Mouse (Mus musculus) urinary bladder, postnatal 25 days (tissue): Measurements from ENCODE around the gene Acadl.

Source experiments
- DNase-seq: peaks from one replicate; pipeline ENCODE4 v3.0.0; 2022; ENCODE audit warnings: low spot score

The Acadl gene

GRCm38 (mm10) chr1:66839135-66839534 is 23.9 kb downstream of the Acadl start:
- DNase-seq: no peak

DNA sequence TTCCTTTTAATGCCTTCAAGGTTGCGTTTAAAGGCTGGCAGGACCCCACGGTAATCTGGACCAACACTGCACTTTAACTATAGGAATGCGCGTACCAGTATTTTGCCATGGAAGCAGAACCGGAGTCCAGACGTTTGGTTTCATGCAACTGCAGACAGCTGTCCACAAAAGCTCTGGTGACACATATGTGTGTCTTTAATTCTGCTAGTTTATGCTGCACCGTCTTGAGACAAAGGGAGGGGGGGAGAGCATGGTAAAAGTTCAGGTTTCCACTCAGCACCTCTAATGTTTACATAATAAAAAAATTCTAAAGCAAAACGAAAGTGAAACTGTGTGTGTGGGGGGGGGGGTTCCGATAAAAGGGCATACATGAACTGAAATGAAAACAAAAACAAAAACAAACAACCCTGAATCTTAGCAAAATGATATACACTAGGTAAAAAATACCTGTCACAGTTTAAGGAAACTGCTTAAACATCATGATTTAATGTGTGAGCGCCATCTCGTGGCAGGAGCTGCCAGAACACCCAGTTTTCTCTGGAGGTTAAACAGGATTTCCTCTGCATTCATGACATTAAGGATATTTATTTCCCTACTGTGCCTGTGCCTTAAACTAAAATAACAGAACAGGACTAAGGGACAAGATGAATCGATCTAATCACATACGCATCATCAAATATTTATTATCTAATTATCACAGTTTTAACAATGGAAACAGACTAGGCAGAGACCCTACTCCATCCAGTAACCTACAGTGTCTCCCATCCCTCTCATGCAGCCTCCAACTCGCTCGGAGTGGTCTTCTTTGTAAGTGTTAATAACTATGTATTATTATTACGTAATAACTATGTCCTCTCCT is 24.7 kb downstream of the Acadl start:
- DNase-seq: peak; percentile 68

DNA sequence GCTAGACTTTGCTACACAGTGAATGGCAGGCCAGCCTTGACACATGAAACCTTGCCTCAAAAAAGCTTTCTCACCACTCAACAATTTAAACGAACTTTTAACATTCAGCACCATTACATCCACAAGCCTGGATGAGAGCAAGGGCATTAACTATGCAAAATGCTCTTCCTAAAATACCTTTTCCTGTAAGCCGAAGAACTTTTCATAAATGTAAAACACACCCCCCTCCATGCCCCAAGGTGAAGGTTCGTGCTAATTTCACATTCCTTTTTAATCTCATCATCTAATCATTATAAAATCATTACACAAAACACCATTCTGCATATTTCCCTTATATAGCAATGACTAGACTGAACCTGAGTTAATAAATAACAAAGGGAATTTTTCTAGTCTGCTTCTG is 25.9 kb downstream of the Acadl start:
- no peak for DNase-seq

DNA sequence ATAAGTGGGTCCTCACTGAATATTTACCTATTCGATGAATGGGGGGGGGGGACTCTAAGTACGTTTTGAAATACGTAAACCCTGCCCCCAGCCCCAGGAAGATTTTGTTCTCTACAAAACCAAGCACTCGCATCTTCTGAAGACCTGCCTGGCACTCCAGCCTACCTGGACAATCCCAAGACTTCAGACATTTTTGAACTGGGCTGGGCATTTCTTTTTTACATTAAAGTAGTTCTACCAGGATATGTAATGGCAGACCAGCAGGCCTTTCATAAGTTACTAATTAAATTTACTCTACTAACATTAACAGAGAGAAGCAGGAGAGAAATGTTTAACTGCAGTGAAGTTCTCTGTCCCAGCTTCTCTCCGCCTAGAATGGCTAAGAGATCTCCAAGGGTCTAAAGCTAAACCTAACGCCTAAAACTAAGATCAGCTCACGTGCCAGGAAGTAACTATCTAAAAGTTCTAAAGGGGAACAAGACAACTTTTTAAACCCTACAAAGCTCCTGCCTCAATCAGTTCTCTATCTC is 30.4 kb downstream of the Acadl start:
- DNase-seq: no peak

GRCm38 (mm10) chr1:66831824-66832600 is 31.1 kb downstream of the Acadl start:
- DNase-seq: no peak

DNA sequence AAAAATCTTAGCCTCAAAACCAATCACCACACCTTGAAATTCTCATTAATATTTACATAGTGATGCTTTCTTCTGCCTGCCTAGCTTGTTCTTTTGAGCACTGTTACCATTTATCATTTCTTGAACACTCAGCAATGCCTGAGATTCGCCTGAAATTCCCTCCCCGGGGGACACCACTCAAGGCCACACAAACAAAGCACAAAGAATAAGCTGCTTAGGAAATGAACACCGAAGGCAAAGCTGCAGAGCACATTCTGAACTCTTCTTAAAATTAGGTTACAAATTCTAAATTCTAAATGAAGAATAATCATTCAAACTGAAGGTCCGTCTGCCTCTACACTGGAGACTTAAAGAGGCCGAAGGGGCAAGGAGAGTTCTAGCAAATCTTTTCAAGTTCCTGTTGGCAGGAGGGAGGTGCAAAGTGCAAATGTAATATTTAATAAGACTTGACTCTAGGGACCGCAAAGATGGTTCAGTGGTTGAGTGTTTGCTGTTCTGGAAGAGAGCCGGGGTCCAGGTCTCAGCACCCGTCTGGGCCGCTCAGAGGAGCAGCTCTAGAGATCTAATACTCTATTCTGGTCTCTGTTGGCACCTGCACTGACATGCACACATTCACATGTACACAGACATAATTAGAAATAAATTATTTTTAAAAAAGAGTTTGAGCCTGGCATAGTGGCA is 33.5 kb downstream of the Acadl start:
- DNase-seq: no peak

DNA sequence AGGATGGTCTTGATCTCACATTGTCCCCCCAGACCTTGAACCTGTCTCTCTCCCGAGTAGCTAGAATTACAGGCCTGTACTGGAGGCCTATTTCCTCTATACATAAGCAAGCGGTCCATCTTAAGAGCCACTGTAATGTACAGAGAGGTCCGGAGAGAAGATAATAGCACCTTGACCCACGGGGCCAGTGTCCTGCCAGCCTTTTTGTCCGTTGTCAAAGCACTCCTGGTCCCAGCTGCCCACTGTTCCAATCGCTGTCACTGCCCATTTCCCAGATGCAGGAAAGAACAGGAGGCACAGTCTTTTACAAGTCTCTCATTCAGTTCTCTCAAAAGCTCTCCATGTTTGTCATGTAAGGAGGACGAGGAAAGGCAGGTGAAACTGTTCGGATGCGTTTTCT is 41.1 kb downstream of the Acadl start:
- DNase-seq: no peak

- DNase-seq: no peak
These were observed 42.8 kb downstream of the Acadl start for GRCm38 (mm10) chr1:66820241-66820640.

GRCm38 (mm10) chr1:66817865-66818315 is 45.2 kb downstream of the Acadl start:
- no peak for DNase-seq

- peak; percentile 93 for DNase-seq
These were observed 45.6 kb downstream of the Acadl start, which contains the start of gene Kansl1l for GRCm38 (mm10) chr1:66817453-66817839. Kansl1l (minus strand) TSS chr1:66817562.

DNA sequence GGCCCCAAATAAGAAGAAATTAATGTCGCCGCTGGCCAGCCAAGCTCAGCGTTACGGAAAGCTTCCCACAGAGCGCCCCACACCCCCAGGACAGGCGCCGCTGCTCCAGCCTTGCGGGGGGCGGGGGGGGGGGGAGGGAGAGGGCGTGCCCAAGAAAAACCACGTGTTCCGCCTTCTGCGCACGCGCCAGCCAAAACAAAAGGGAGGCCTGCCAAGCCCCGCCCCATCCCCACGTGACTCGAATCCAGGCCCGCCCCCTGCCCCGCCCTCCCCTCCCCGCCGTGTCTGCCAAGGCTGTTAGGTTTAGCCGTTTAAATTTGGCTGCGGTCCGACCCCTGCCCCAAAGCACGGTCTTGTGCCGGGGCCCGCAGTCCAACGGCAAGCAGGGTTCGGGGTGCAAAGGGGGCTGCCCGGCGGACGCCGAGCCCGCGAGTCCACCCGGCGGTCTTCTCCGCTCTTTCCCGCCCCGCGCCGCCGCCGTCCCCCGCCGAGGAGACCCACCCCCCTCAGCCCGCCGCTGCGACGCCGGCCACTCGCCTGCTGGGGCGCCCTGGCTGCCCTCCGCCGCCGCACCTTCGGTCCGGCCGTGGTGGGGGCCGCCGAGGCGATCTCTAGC is 46.1 kb downstream of the Acadl start:
- DNase-seq: peak; percentile 95

DNA sequence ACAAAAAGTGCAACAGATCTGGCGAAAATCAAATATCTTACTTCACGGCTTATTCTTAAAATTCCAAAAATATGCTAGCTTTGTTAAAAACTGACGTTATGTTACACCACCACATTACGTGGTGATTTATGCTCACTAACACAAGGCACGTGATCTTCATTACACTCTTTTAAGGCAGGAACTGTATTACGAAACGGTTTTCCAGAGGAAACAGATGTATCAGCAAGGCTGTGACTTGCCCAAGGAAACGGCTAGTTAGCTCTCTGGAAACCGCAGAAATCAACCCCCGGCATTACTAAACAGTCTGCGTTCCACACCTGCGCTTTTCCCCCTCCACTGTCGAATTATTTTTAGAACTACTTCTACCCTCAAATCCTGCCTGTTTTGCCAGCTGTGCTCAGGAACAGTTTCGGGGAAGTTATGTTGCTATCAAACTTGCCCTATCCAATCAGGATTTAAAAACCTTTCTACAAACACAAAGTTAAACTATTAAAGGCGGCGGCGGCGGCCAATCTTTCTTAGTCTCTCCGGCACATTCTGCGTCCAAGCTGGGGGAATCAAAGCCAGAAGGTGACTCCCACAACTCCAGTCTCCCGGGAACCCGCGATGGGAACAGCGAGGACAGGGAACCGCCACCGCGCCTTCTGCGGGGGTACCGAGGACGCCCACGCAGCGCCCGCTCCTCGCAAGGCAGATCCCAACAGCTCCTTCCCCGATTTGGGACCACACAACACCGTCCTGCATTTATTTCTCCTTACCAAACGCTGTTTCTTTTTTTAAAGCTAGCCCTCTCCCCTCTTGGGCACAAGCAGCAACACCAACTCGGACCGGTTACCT is 46.9 kb downstream of the Acadl start:
- DNase-seq: peak; percentile 40

- no peak for DNase-seq
These were observed 48.3 kb downstream of the Acadl start for GRCm38 (mm10) chr1:66814756-66815155.

- DNase-seq: no peak
These were observed 49.9 kb downstream of the Acadl start for GRCm38 (mm10) chr1:66813191-66813590.

- no peak for DNase-seq
These were observed 56.3 kb downstream of the Acadl start for GRCm38 (mm10) chr1:66806821-66807220.

GRCm38 (mm10) chr1:66805408-66805807 is 57.7 kb downstream of the Acadl start:
- no peak for DNase-seq

GRCm38 (mm10) chr1:66804710-66805109 is 58.4 kb downstream of the Acadl start:
- DNase-seq: no peak

DNA sequence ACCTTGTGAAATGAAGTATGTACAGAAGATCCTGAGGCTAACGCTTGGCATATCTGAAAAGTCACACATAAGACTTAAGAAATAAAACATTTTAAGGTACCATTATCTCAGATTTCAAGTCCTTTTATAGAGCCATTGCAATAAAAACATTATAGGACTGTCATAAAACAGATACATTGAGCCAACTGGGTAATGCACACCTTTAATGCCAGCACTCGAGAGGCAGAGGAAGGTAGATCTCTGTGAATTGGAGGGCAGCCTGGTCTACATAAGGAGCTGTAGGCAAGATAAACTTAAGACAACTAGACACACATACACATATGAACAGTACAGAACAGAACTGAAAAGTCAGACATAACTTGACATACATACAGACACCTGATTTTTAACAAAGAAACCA is 65.1 kb downstream of the Acadl start:
- DNase-seq: no peak

DNA sequence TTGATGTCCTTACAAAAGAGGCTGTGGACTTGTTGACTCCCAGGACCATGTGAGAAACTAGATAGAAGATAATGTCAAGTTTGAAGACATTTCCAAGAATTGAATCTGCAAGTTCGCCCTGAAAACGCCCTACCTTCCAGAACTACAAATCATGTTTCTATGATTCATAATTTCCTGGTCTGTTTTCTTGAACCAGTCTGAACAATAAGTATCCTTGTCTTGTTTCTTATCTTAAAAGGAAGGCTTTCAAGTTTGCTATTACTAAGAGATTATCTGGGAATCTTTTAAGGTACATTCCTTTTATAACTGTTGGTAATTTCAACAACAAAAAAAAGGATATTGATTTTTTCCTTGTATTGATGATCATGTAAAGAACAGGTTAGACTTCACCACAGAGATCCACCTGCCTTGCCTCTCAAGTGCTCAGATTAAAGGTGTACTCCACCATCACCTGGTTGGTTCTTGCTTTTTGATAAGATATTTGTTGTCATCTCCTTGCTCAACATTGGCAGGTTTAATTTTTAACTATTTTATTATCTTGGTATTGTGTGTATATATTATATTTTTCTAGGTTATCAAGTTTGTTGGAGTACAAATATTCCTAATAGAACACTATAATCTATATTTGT is 70.1 kb downstream of the Acadl start:
- no peak for DNase-seq

DNA sequence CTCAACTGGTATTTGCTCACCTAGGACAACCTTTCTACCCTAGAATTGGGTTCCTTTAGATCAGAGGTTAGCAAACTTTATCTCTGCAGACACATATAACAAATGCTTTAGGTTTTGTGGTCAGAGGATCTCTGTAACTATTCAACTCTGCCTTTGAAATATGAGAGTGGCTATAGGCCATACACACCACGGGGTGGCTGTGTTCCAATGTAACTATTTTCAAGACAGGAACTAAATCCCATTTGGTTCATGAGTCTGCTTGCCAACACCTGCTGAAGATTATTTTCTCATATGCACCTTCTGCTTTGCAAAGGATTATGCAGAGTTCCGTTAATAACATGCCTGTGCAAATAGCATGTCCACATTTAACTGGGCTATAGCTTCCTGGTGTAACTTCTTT is 80.8 kb downstream of the Acadl start:
- no peak for DNase-seq
